In the genomic region with DNA sequence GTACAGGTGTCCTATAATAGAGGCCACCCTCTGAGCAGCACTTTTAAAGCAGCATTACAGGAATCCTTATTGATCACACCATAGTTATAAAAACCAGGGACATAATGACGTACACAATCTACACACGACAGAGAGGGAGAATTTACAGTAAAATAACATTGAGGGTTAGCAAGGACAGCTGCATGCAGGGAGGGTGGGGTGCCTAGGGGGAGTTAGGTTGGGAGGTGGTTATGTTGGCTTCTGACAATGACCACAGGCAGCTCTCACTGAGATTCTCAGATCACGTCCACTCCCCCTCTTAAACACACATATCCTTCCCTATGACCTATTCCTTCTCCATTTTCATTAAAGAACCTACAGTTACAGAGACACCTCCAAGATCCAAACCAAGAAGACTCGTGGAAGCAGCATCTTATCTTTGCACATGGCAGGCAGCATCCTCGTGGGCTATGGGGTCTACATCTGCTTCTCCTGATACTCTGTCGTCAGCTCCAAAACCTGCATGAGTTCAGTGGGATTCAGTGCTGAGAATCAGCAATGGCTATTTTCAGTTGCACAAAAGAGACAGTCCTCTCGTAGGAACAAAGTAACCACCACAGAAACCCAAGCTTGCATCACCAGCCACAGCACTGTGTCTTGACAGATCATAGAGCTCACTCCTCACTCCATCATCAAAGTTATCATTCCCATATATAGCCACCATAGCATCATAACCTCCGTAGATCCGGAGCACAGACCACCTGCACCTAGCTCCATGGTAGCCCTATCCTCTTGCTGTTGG, we compare ENCODE assay signal across 14 mouse cellular contexts. TPM values are rescaled to one million over a fixed set of nuclear protein-coding genes. Genes with fewer than 3 reads are reported as not detected.
"Had no signal": no experiment of that assay in that cellular context is flagged by ENCODE, and none has a peak within 500 bp of the region (broad histone marks: within the 10 kb centered on the region; RNA-seq: fewer than 3 reads in every experiment).

No protein-coding gene starts in this region.

- DNase-seq: kidney, adult 11 months; kidney, adult 9 months; kidney, postnatal 36 days; layer of hippocampus, adult 9-11 months; layer of hippocampus, postnatal 36 days; liver; lung, adult 18-20 months had no signal

- ATAC-seq: midbrain, embryonic 13.5 days had no signal

- H3K4me3 ChIP-seq: limb, embryonic 12.5 days; midbrain, embryonic 13.5 days; neural tube, embryonic 15.5 days had no signal

- H3K36me3 ChIP-seq: limb, embryonic 12.5 days; midbrain, embryonic 13.5 days; neural tube, embryonic 15.5 days had no signal

- H3K27me3 ChIP-seq: limb, embryonic 12.5 days; midbrain, embryonic 13.5 days; neural tube, embryonic 15.5 days had no signal

- H3K27ac ChIP-seq: kidney, postnatal 0 days; limb, embryonic 12.5 days; liver, embryonic 14.5 days; midbrain, embryonic 13.5 days; neural tube, embryonic 15.5 days had no signal

- H3K4me1 ChIP-seq: midbrain, embryonic 13.5 days; neural tube, embryonic 15.5 days had no signal

RNA-seq across cellular contexts. Expression of a gene that starts 11.4 kb away (rescaled TPM):
- total RNA-seq: midbrain, postnatal 0 days had no signal
- polyA plus RNA-seq: limb, embryonic 12.5 days; midbrain, embryonic 13.5 days; midbrain, postnatal 0 days; neural tube, embryonic 15.5 days; stomach, embryonic 14.5 days had no signal
